Mouse (Mus musculus) layer of hippocampus, adult 9-10 months (tissue): ENCODE measurements around the gene Arhgef17.

Source experiments
- DNase-seq: peaks from one replicate; pipeline ENCODE4 v3.0.0; 2022; ENCODE audit warnings: low spot score

Gene Arhgef17

GRCm38 (mm10) chr7:100931926-100932480 lies at the start of gene Arhgef17:
Gene Arhgef17, minus strand, starts transcription at chr7:100932107.
- no peak for DNase-seq

- DNase-seq: no peak
These were observed 47.3 kb upstream of the Arhgef17 start for GRCm38 (mm10) chr7:100979175-100979574.

GRCm38 (mm10) chr7:100978171-100978570 lies 46.3 kb upstream of the Arhgef17 start:
- no peak for DNase-seq

- no peak for DNase-seq
These were observed 42.4 kb upstream of the Arhgef17 start, which contains the start of gene P2ry6 for GRCm38 (mm10) chr7:100974135-100974903. Gene P2ry6, minus strand, starts transcription at chr7:100974649.

GRCm38 (mm10) chr7:100972875-100973274 lies 41.0 kb upstream of the Arhgef17 start:
- DNase-seq: no peak

GRCm38 (mm10) chr7:100968874-100969659 lies 37.2 kb upstream of the Arhgef17 start:
- no peak for DNase-seq

GRCm38 (mm10) chr7:100968376-100968775 lies 36.5 kb upstream of the Arhgef17 start:
- DNase-seq: no peak

- no peak for DNase-seq
These were observed 35.9 kb upstream of the Arhgef17 start for GRCm38 (mm10) chr7:100967850-100968249.

- DNase-seq: no peak
These were observed 34.1 kb upstream of the Arhgef17 start for GRCm38 (mm10) chr7:100966014-100966413.

- no peak for DNase-seq
These were observed 33.2 kb upstream of the Arhgef17 start for GRCm38 (mm10) chr7:100965079-100965478.

GRCm38 (mm10) chr7:100964242-100964641 lies 32.3 kb upstream of the Arhgef17 start:
- DNase-seq: no peak

- DNase-seq: no peak
These were observed 31.5 kb upstream of the Arhgef17 start for GRCm38 (mm10) chr7:100963381-100963780.

GRCm38 (mm10) chr7:100961146-100961545 lies 29.2 kb upstream of the Arhgef17 start:
- no peak for DNase-seq

- no peak for DNase-seq
These were observed 28.6 kb upstream of the Arhgef17 start for GRCm38 (mm10) chr7:100960462-100960861.

GRCm38 (mm10) chr7:100958426-100958825 lies 26.5 kb upstream of the Arhgef17 start:
- no peak for DNase-seq

- no peak for DNase-seq
These were observed 20.8 kb upstream of the Arhgef17 start for GRCm38 (mm10) chr7:100952686-100953085.

GRCm38 (mm10) chr7:100951903-100952302 lies 20.0 kb upstream of the Arhgef17 start:
- no peak for DNase-seq

- DNase-seq: no peak
These were observed 18.6 kb upstream of the Arhgef17 start for GRCm38 (mm10) chr7:100950481-100951010.

- no peak for DNase-seq
These were observed 18.1 kb upstream of the Arhgef17 start for GRCm38 (mm10) chr7:100950031-100950430.

GRCm38 (mm10) chr7:100944738-100945137 lies 12.8 kb upstream of the Arhgef17 start:
- DNase-seq: no peak

- DNase-seq: no peak
These were observed 12.4 kb upstream of the Arhgef17 start for GRCm38 (mm10) chr7:100944306-100944705.

- DNase-seq: peak; percentile 63
These were observed 11.1 kb upstream of the Arhgef17 start for GRCm38 (mm10) chr7:100942789-100943615.
